Comparison of ENCODE assay signal across 18 mouse cellular contexts in the genomic region with DNA sequence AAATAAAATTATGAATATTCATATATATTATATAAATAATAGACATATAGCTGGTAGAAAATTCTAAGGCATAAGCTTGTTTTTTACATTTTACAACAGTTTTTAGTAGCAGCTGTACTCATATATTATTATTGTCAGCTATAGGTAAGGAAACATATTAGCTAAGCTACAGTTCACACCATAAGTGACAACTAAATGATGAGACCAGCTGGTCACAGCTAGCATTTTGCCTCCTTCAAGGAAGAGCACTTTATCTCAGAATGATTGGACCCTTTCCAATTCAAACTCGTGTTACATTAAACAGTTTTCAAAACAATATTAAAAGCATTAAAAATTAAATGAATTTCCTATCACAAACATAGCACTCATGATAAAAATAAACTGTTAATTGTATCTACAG.
"Had no signal": no experiment of that assay in that cellular context is flagged by ENCODE, and none has a peak within 500 bp of the region (broad histone marks: within the 10 kb centered on the region; RNA-seq: fewer than 3 reads in every experiment).

No protein-coding gene starts in this region.

- H3K9me3 ChIP-seq: lung, embryonic 15.5 days; megakaryocyte, embryonic 14.5 days; neural tube, embryonic 12.5 days; stomach, embryonic 15.5 days had no signal

- DNase-seq: liver, postnatal 0 days; lung, adult 2 months; lung, postnatal 14 days; lung, postnatal 36 days; midbrain, embryonic 14.5 days; right cerebral cortex, postnatal 14 days; thymus, adult 2 months; thymus, postnatal 25 days; thymus, postnatal 4 days had no signal

- ATAC-seq: liver, postnatal 0 days; lung, postnatal 0 days; midbrain, embryonic 16.5 days had no signal

- H3K4me3 ChIP-seq: lung, embryonic 15.5 days; megakaryocyte, embryonic 14.5 days; neural tube, embryonic 12.5 days; stomach, embryonic 15.5 days had no signal

- H3K36me3 ChIP-seq: lung, embryonic 15.5 days; neural tube, embryonic 12.5 days; stomach, embryonic 15.5 days had no signal

- H3K27me3 ChIP-seq: lung, embryonic 15.5 days; megakaryocyte, embryonic 14.5 days; neural tube, embryonic 12.5 days; stomach, embryonic 15.5 days had no signal

- H3K4me2 ChIP-seq: lung, embryonic 15.5 days; midbrain, embryonic 11.5 days; neural tube, embryonic 12.5 days; stomach, embryonic 15.5 days had no signal

- H3K9ac ChIP-seq: liver, postnatal 0 days; lung, embryonic 15.5 days; neural tube, embryonic 12.5 days; stomach, embryonic 15.5 days had no signal

- H3K4me1 ChIP-seq: lung, embryonic 15.5 days; megakaryocyte, embryonic 14.5 days; neural tube, embryonic 12.5 days; stomach, embryonic 15.5 days had no signal

- H3K27ac ChIP-seq: lung, embryonic 15.5 days; macrophage; neural tube, embryonic 12.5 days; stomach, embryonic 15.5 days; stomach, postnatal 0 days had no signal
